Mouse (Mus musculus) stomach, postnatal 0 days (tissue): ENCODE measurements around the gene Vangl1.

Experiments used
- CTCF ChIP-seq: IDR thresholded peaks from 2 replicates; pipeline ENCODE4 v1.5.1; 2016; ENCODE audit warnings: antibody characterized with exemption, low read depth, mild to moderate bottlenecking, moderate library complexity
- EP300 ChIP-seq: optimal IDR thresholded peaks from 2 replicates; pipeline ENCODE3; 2016; ENCODE audit warnings: antibody characterized with exemption

GRCm38 (mm10) chr3:102149941-102150340 is 54.6 kb downstream of the Vangl1 start:
- TF ChIP-seq EP300: no peak
- no peak for TF ChIP-seq CTCF
